Mouse (Mus musculus): ENCODE measurements at regions not wholly inside any gene's neighbourhood (a gene's known extent, or its start where the extent isn't known, plus 50 kb on each side); places are given as distances from the start of the nearest gene placed in this dataset.

GRCm38 (mm10) chr13:75652966-75653365 is 53.6 kb upstream of the Ell2 start:
- DNase-seq, result no peak

Small RNA genes lying in the stretch of these regions (microRNA-seq; reads per million reads assigned to microRNA genes)
- 0 reads per million in 2 experiments for gene Mir682

Measured in heart, adult 18-20 months (tissue).